Mouse (Mus musculus) lung, embryonic 15.5 days (tissue): ENCODE data around the gene Chek1. TPM values are rescaled to one million over a fixed set of nuclear protein-coding genes. Genes with fewer than 3 reads are reported as not detected.

Experiments used
- ATAC-seq: fragments of 200-750 bp; cut with Nextera tagmentation; 2 replicates; pipeline ENCODE4 v1.8.0; 2017; ENCODE audit warnings: moderate number of reproducible peaks, borderline replicate concordance; ENCODE audit not compliant: low FRiP score, low TSS enrichment; ENCODE audit errors: extremely low read depth
- H3K27ac ChIP-seq: fragments of 300-500 bp; sonication (generic); 2 replicates; pipeline ENCODE4 v1.5.1; 2015; ENCODE audit warnings: moderate library complexity, mild to moderate bottlenecking, inconsistent platforms
- H3K27me3 ChIP-seq: fragments of 300-500 bp; sonication (generic); 2 replicates; pipeline ENCODE4 v1.6.1; 2015; ENCODE audit warnings: inconsistent platforms
- H3K36me3 ChIP-seq: fragments of 300-500 bp; sonication (generic); 2 replicates; pipeline ENCODE4 v1.6.1; 2015; ENCODE audit warnings: inconsistent platforms
- H3K4me1 ChIP-seq: fragments of 300-500 bp; sonication (generic); 2 replicates; pipeline ENCODE4 v1.6.1; 2015; ENCODE audit warnings: inconsistent platforms
- H3K4me2 ChIP-seq: fragments of 300-500 bp; sonication (generic); 2 replicates; pipeline ENCODE4 v1.6.1; 2015; ENCODE audit warnings: inconsistent platforms, mild to moderate bottlenecking, moderate library complexity
- H3K4me3 ChIP-seq: fragments of 300-500 bp; sonication (generic); 2 replicates; pipeline ENCODE4 v1.5.1; 2015; ENCODE audit warnings: mild to moderate bottlenecking, inconsistent platforms
- H3K9ac ChIP-seq: fragments of 300-500 bp; sonication (generic); 2 replicates; pipeline ENCODE4 v1.6.1; 2015; ENCODE audit warnings: inconsistent platforms
- H3K9me3 ChIP-seq: fragments of 300-500 bp; sonication (generic); 2 replicates; pipeline ENCODE4 v1.6.1; 2016; ENCODE audit warnings: inconsistent platforms
- WGBS: fragments of 180-500 bp; shearing (Covaris S2); methylation state at CpG from one replicate; pipeline ENCODE4 v1.1.7; 2015; 5-methylcytosine and 5-hydroxymethylcytosine counted together
- polyA plus RNA-seq: library from polyadenylated mRNA; unstranded; fragments of >200 nt; fragmentation: Nextera tagmentation; extraction: Ambion mirVana; gene quantifications from 2 replicates; pipeline ENCODE4 v1.2.1, GENCODE M21; 2015

Chek1 gene
- polyA plus RNA-seq, 1 experiment from 2014 or later, result 36.8 TPM

DNA sequence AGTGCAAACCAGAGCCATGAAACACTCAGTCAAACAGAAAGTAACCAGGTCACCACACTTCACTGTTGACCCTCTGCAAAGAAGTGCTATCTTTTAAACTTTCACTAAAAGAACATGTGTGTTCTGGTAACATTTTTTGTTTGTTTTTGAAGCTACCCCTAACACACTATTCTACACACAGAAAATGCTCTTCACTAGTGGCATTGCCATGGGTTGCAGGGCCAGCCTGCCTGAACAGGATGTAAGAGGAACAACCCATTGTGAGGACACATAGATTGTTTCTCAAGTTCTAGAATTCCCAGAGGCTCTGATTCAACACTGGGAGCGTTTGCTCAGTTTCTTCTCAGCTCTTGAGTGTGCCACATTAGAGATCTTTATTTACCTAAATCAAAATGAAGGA lies 33.9 kb downstream of the Chek1 start, which contains the start of gene Acrv1:
TSS of gene Acrv1 (plus strand) at position 301 of the 400 bp plus-strand sequence.
- Histone ChIP-seq H3K4me1 (no peaks in the 10 kb centered on the region), H3K4me2 (no peak within 1 kb of the TSS), H3K36me3 (no peaks in the 10 kb centered on the region), H3K27ac (no peak within 1 kb of the TSS), H3K4me3 (no peak within 1 kb of the TSS), H3K27me3 (no peaks in the 10 kb centered on the region), H3K9ac (no peak within 1 kb of the TSS), H3K9me3 (no peaks in the 10 kb centered on the region)
- ATAC-seq, result no peak
- 55% methylated on average over 1 of the region's 1 CpGs for WGBS

- ATAC-seq, result no peak
- Histone ChIP-seq H3K4me1 (no peaks in the 10 kb centered on the region), H3K9ac (no peak overlapping the region), H3K27ac (no peak overlapping the region), H3K9me3 (no peaks in the 10 kb centered on the region), H3K27me3 (no peaks in the 10 kb centered on the region), H3K4me2 (no peak overlapping the region), H3K4me3 (no peak overlapping the region), H3K36me3 (no peaks in the 10 kb centered on the region)
These were observed 39.5 kb downstream of the Chek1 start for GRCm38 (mm10) chr9:36687329-36687728.

DNA sequence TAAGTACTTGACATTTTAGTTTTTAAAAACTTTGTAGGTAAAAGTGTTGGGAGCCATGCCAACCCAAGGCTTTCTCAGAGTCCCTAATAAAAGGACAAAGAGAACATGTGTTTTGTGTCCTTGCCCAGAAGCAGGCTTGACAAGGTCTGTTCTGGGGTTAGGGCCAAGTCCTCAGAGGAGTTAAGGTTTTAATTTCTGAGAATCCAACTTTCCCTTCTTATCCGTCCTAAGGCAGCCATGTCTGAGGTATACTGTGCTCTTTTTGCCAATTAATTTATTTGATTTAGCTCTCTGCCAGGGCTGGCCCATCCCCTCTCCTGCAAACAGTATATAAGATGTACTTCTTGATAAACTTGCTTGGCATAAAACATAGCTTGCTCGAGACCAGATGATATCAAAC lies 45.4 kb downstream of the Chek1 start:
- Histone ChIP-seq H3K4me2 (no peak overlapping the region), H3K4me3 (no peak overlapping the region), H3K27me3 (no peaks in the 10 kb centered on the region), H3K9me3 (no peaks in the 10 kb centered on the region), H3K27ac (no peak overlapping the region), H3K9ac (no peak overlapping the region), H3K36me3 (no peaks in the 10 kb centered on the region), H3K4me1 (no peaks in the 10 kb centered on the region)
- WGBS, result 42% methylated on average over 2 of the region's 2 CpGs
- no peak for ATAC-seq

Other genes starting within 250 kb of the Chek1 start
- not detected in 2 replicates for gene Gm5615, start 185.1 kb downstream of the Chek1 start, polyA plus RNA-seq
- not detected in 2 replicates for gene Gm17689, start 144.4 kb downstream of the Chek1 start, polyA plus RNA-seq
- not detected in 2 replicates for gene A630095E13Rik, start 83.7 kb downstream of the Chek1 start, polyA plus RNA-seq
- gene Acrv1, start 33.8 kb downstream of the Chek1 start, polyA plus RNA-seq, result 0.05 TPM in 1 of 2 replicates, not detected in the other
- 280 and 282 TPM in 2 replicates for gene Stt3a, start 40.6 kb upstream of the Chek1 start, polyA plus RNA-seq
- gene Ei24, start 70.3 kb upstream of the Chek1 start, polyA plus RNA-seq, result 102 and 106 TPM in 2 replicates
- 3.1 and 3.8 TPM in 2 replicates for gene Fez1, start 94.8 kb upstream of the Chek1 start, polyA plus RNA-seq